Mouse (Mus musculus) testis, adult 2 months (tissue): ENCODE measurements around the gene Camkk1.

Experiments
- CTCF ChIP-seq: fragments of 200-500 bp; IDR thresholded peaks from 2 replicates; pipeline ENCODE4 v1.5.1; 2012; ENCODE audit warnings: low read depth, mild to moderate bottlenecking, inconsistent platforms, low read length, moderate library complexity; ENCODE audit not compliant: control insufficient read depth, insufficient read depth, insufficient replicate concordance
- POLR2A ChIP-seq: fragments of 200-500 bp; IDR thresholded peaks from 2 replicates; pipeline ENCODE4 v1.6.1; 2012; ENCODE audit warnings: low read depth, mild to moderate bottlenecking, inconsistent platforms, low read length, moderate library complexity; ENCODE audit not compliant: control insufficient read depth

DNA sequence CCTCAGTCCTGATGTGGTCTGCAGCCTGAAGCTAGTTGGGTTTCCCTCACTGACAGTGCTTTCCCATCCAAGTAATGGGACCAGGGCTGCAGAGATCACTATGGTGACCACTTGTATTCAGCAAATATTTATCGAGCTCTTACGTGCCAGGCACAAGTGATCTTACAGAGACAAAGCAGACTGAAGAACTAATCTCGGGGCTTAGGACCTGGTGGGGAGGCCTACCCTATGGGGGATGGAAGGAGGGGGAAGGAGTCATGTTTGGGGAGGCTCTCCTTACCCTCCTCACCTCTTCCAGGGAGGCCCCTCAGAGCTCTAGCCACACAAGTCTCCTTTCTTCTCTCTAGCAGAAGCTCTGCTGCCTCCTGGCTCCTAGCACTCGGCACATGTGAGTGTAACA lies 5.0 kb downstream of the Camkk1 start:
- TF ChIP-seq POLR2A (no peak), CTCF (no peak)
